Mouse (Mus musculus) adipocyte (in vitro differentiated cells): ENCODE results near the gene Irf6.

Experiments
- DNase-seq: peaks from one replicate; pipeline ENCODE4 v3.0.0-alpha.2; 2016; ENCODE audit warnings: low spot score

Gene Irf6

GRCm38 (mm10) chr1:193156316-193157110 lies 3.6 kb downstream of the Irf6 start:
- DNase-seq = no peak

GRCm38 (mm10) chr1:193157111-193157492 lies 4.2 kb downstream of the Irf6 start:
- peak; percentile 40 for DNase-seq

- no peak for DNase-seq
Observed at GRCm38 (mm10) chr1:193159163-193159562, 6.3 kb downstream of the Irf6 start.

GRCm38 (mm10) chr1:193159613-193160012 lies 6.7 kb downstream of the Irf6 start:
- DNase-seq = no peak

- DNase-seq = no peak
Observed at GRCm38 (mm10) chr1:193160317-193161032, 7.6 kb downstream of the Irf6 start.

GRCm38 (mm10) chr1:193167746-193168145 lies 14.8 kb downstream of the Irf6 start, which contains the start of gene A130010J15Rik:
A130010J15Rik (plus strand) TSS chr1:193168046.
- no peak for DNase-seq

GRCm38 (mm10) chr1:193169228-193169627 lies 16.3 kb downstream of the Irf6 start:
- DNase-seq = no peak

- DNase-seq = no peak
Observed at GRCm38 (mm10) chr1:193169856-193170255, 16.9 kb downstream of the Irf6 start.

- peak; percentile 99 for DNase-seq
Observed at GRCm38 (mm10) chr1:193172991-193173809, 20.3 kb downstream of the Irf6 start.

GRCm38 (mm10) chr1:193173810-193174129 lies 20.9 kb downstream of the Irf6 start:
- DNase-seq = peak; percentile 52

- DNase-seq = peak; percentile 54
Observed at GRCm38 (mm10) chr1:193174143-193174733, 21.3 kb downstream of the Irf6 start.

GRCm38 (mm10) chr1:193181104-193181503 lies 28.2 kb downstream of the Irf6 start:
- no peak for DNase-seq

GRCm38 (mm10) chr1:193188257-193188656 lies 35.3 kb downstream of the Irf6 start:
- no peak for DNase-seq

GRCm38 (mm10) chr1:193189151-193189621 lies 36.3 kb downstream of the Irf6 start:
- DNase-seq = peak; percentile 91

GRCm38 (mm10) chr1:193189771-193190170 lies 36.9 kb downstream of the Irf6 start:
- DNase-seq = no peak

GRCm38 (mm10) chr1:193191675-193192283 lies 38.9 kb downstream of the Irf6 start:
- DNase-seq = no peak

GRCm38 (mm10) chr1:193194416-193195140 lies 41.7 kb downstream of the Irf6 start:
- DNase-seq = no peak

GRCm38 (mm10) chr1:193195169-193195810 lies 42.4 kb downstream of the Irf6 start:
- peak; percentile 54 for DNase-seq

GRCm38 (mm10) chr1:193197494-193198205 lies 44.7 kb downstream of the Irf6 start:
- no peak for DNase-seq

- peak; percentile 38 for DNase-seq
Observed at GRCm38 (mm10) chr1:193198312-193198711, 45.4 kb downstream of the Irf6 start.
